Mouse (Mus musculus): ENCODE data around the gene Apobec2.

Apobec2 gene

GRCm38 (mm10) chr17:48437421-48437911 lies 4.7 kb upstream of the Apobec2 start:
- no peak for DNase-seq (ENCODE audit: low read depth, low spot score)

GRCm38 (mm10) chr17:48436487-48436886 lies 3.8 kb upstream of the Apobec2 start:
- no peak for DNase-seq (ENCODE audit: low read depth, low spot score)

- DNase-seq (ENCODE audit: low read depth, low spot score) = no peak
Measured at GRCm38 (mm10) chr17:48434479-48434878, 1.7 kb upstream of the Apobec2 start.

GRCm38 (mm10) chr17:48433689-48434330 lies 1.1 kb upstream of the Apobec2 start:
- DNase-seq (ENCODE audit: low read depth, low spot score) = no peak

- DNase-seq (ENCODE audit: low read depth, low spot score) = no peak
Measured at GRCm38 (mm10) chr17:48433006-48433655, 401 bp upstream of the Apobec2 start.

- DNase-seq (ENCODE audit: low read depth, low spot score) = no peak
Measured at GRCm38 (mm10) chr17:48431054-48431453, 1.7 kb downstream of the Apobec2 start.

GRCm38 (mm10) chr17:48430394-48430793 lies 2.3 kb downstream of the Apobec2 start:
- DNase-seq (ENCODE audit: low read depth, low spot score) = no peak

GRCm38 (mm10) chr17:48427852-48428530 lies 4.7 kb downstream of the Apobec2 start:
- DNase-seq (ENCODE audit: low read depth, low spot score) = no peak

GRCm38 (mm10) chr17:48426991-48427750 lies 5.6 kb downstream of the Apobec2 start:
- DNase-seq (ENCODE audit: low read depth, low spot score) = no peak

- no peak for DNase-seq (ENCODE audit: low read depth, low spot score)
Measured at GRCm38 (mm10) chr17:48425823-48426612, 6.7 kb downstream of the Apobec2 start.

- DNase-seq (ENCODE audit: low read depth, low spot score) = no peak
Measured at GRCm38 (mm10) chr17:48424237-48424636, 8.5 kb downstream of the Apobec2 start.

GRCm38 (mm10) chr17:48419571-48419970 lies 13.2 kb downstream of the Apobec2 start:
- no peak for DNase-seq (ENCODE audit: low read depth, low spot score)

GRCm38 (mm10) chr17:48418781-48419180 lies 13.9 kb downstream of the Apobec2 start:
- DNase-seq (ENCODE audit: low read depth, low spot score) = no peak

- no peak for DNase-seq (ENCODE audit: low read depth, low spot score)
Measured at GRCm38 (mm10) chr17:48418174-48418573, 14.6 kb downstream of the Apobec2 start.

- no peak for DNase-seq (ENCODE audit: low read depth, low spot score)
Measured at GRCm38 (mm10) chr17:48417521-48417920, 15.2 kb downstream of the Apobec2 start.

GRCm38 (mm10) chr17:48416425-48417195 lies 16.1 kb downstream of the Apobec2 start:
- no peak for DNase-seq (ENCODE audit: low read depth, low spot score)

GRCm38 (mm10) chr17:48416011-48416410 lies 16.7 kb downstream of the Apobec2 start:
- DNase-seq (ENCODE audit: low read depth, low spot score) = no peak

GRCm38 (mm10) chr17:48411241-48411640 lies 21.5 kb downstream of the Apobec2 start:
- no peak for DNase-seq (ENCODE audit: low read depth, low spot score)

GRCm38 (mm10) chr17:48410299-48410785 lies 22.4 kb downstream of the Apobec2 start:
- no peak for DNase-seq (ENCODE audit: low read depth, low spot score)

Data from brain, embryonic 18.5 days (tissue).